Comparison of ENCODE assay signal across 11 mouse cellular contexts in genomic region chr12:84674666-84675526, GRCm38 (mm10). TPM values are rescaled to one million over a fixed set of nuclear protein-coding genes. Genes with fewer than 3 reads are reported as not detected.
DNase-seq lines count a peak whose midpoint lies in the region; ATAC-seq and TF ChIP-seq lines count a peak whose summit lies in the region.
"Had no signal": no experiment of that assay in that cellular context is flagged by ENCODE, and none has a peak within 500 bp of the region (broad histone marks: within the 10 kb centered on the region; RNA-seq: fewer than 3 reads in every experiment).

No protein-coding gene starts in this region.

- 0 out of 2 replicates have a peak, but pooled peaks cover 6% of the 10 kb centered on the region for H3K27me3 ChIP-seq in hindbrain, embryonic 10.5 days (ENCODE audit: insufficient read depth, poor library complexity, severe bottlenecking)
- H3K27me3 ChIP-seq in hindbrain, postnatal 0 days (ENCODE audit: insufficient read depth, low read length): no peaks in the 10 kb centered on the region
- no peaks in the 10 kb centered on the region for H3K27me3 ChIP-seq in neural tube, embryonic 14.5 days (ENCODE audit: control insufficient read depth, insufficient read depth, low read length)
- no peaks in the 10 kb centered on the region for H3K27me3 ChIP-seq in kidney, adult 2 months (replicated peaks; ENCODE audit: control insufficient read depth, insufficient read depth, low read length)

- no peaks in the 10 kb centered on the region for H3K36me3 ChIP-seq in hindbrain, embryonic 10.5 days
- H3K36me3 ChIP-seq in hindbrain, postnatal 0 days (ENCODE audit: insufficient read depth, low read length): no peaks in the 10 kb centered on the region
- H3K36me3 ChIP-seq in neural tube, embryonic 14.5 days (ENCODE audit: control insufficient read depth, insufficient read depth, low read length): no peaks in the 10 kb centered on the region
- no peaks in the 10 kb centered on the region for H3K36me3 ChIP-seq in kidney, adult 2 months (ENCODE audit: control insufficient read depth, insufficient read depth, low read length)

- H3K9ac ChIP-seq in hindbrain, postnatal 0 days (replicated peaks; ENCODE audit: low read length): no peak overlapping the region
- no peak overlapping the region for H3K9ac ChIP-seq in neural tube, embryonic 14.5 days (replicated peaks; ENCODE audit: low read depth, low read length)

- no peak for DNase-seq in hindbrain, embryonic 10.5 days (ENCODE audit: low spot score)
- DNase-seq in hindbrain, postnatal 0 days (ENCODE audit: low spot score): no peak
- DNase-seq in B cell, adult 2 months: peak; percentile 50 to 55
- DNase-seq in kidney, adult 2 months: no peak
- DNase-seq in kidney, adult 18-20 months: no peak
- DNase-seq in heart, postnatal 4 days: no peak
- DNase-seq: cerebellum, postnatal 36 days; kidney, postnatal 4 days had no signal

- H3K4me2 ChIP-seq in hindbrain, postnatal 0 days (ENCODE audit: low read depth, low read length): no peak overlapping the region
- H3K4me2 ChIP-seq in neural tube, embryonic 14.5 days (ENCODE audit: low read depth, low read length): no peak overlapping the region

- peak overlapping the region; percentile 54; the same call in 1 of the 2 replicates for H3K27ac ChIP-seq in hindbrain, embryonic 10.5 days
- no peak overlapping the region for H3K27ac ChIP-seq in hindbrain, postnatal 0 days
- H3K27ac ChIP-seq in neural tube, embryonic 14.5 days (ENCODE audit: low read depth, low read length): peak overlapping the region; percentile 55; the same call in 1 of the 2 replicates
- H3K27ac ChIP-seq in kidney, adult 2 months (ENCODE audit: insufficient read depth, low read depth, low read length): no peak overlapping the region

- no peak for TF ChIP-seq POLR2A in kidney, adult 2 months (IDR thresholded peaks at IDR 0.05; ENCODE audit: low read depth, low read length)

- H3K9me3 ChIP-seq in hindbrain, embryonic 10.5 days: no peaks in the 10 kb centered on the region
- H3K9me3 ChIP-seq in hindbrain, postnatal 0 days (ENCODE audit: low read length): no peaks in the 10 kb centered on the region
- no peaks in the 10 kb centered on the region for H3K9me3 ChIP-seq in neural tube, embryonic 14.5 days (ENCODE audit: control insufficient read depth, low read length)

- no peak for ATAC-seq in hindbrain, postnatal 0 days
- peak; percentile 46 to 73 for ATAC-seq in hematopoietic stem cell, adult 5-6 weeks (replicated peaks in 1 of 2; ENCODE audit: insufficient read depth in 1 of 2, low FRiP score in 2 of 2, low TSS enrichment in 1 of 2, low read depth in 1 of 2, poor library complexity in 2 of 2, severe bottlenecking in 2 of 2)
- peak; percentile 56; the same call in 1 of the 2 replicates for ATAC-seq in neural tube, embryonic 14.5 days (ENCODE audit: low read depth)

- no peak overlapping the region for H3K4me3 ChIP-seq in hindbrain, embryonic 10.5 days
- no peak overlapping the region for H3K4me3 ChIP-seq in hindbrain, postnatal 0 days (ENCODE audit: low read length)
- H3K4me3 ChIP-seq in neural tube, embryonic 14.5 days (ENCODE audit: low read depth, low read length): no peak overlapping the region
- H3K4me3 ChIP-seq in kidney, adult 2 months (ENCODE audit: insufficient read depth, low read depth, low read length): no peak overlapping the region

- 49% methylated on average over 14 of the region's 14 CpGs for WGBS in hindbrain, embryonic 10.5 days
- WGBS in hindbrain, postnatal 0 days: 23% methylated on average over 14 of the region's 14 CpGs
- 33% methylated on average over 14 of the region's 14 CpGs for WGBS in neural tube, embryonic 14.5 days
- WGBS in kidney, adult 2 months: 55% methylated on average over 14 of the region's 14 CpGs

- H3K4me1 ChIP-seq in hindbrain, embryonic 10.5 days (replicated peaks): peaks cover 16% of the 10 kb centered on the region
- peaks cover 4% of the 10 kb centered on the region for H3K4me1 ChIP-seq in hindbrain, postnatal 0 days (ENCODE audit: insufficient read depth, low read length)
- peaks cover 9% of the 10 kb centered on the region; the same call in 1 of the 2 replicates for H3K4me1 ChIP-seq in neural tube, embryonic 14.5 days (ENCODE audit: control insufficient read depth, insufficient read depth, low read length)
- no peaks in the 10 kb centered on the region for H3K4me1 ChIP-seq in kidney, adult 2 months (ENCODE audit: control insufficient read depth, insufficient read depth, low read length)

- TF ChIP-seq CTCF in hindbrain, postnatal 0 days (IDR thresholded peaks at IDR 0.05; ENCODE audit: low read depth): no peak
- no peak for TF ChIP-seq CTCF in kidney, adult 2 months (conservative IDR thresholded peaks at IDR 0.05; ENCODE audit: insufficient read depth, insufficient read length, low read depth, low read length)

RNA-seq across cellular contexts. Expression of gene Syndig1l, which starts 23.7 kb away (rescaled TPM):
- 1.5 TPM in 1 of 2 replicates, not detected in the other for polyA plus RNA-seq in hindbrain, embryonic 10.5 days (2016; fragmentation: Nextera tagmentation; extraction: Ambion mirVana)
- 19.6 and 23.4 TPM in 2 replicates for total RNA-seq in hindbrain, postnatal 0 days (2014; rRNA removed)
- 9.9 and 12.2 TPM in 2 replicates for polyA plus RNA-seq in hindbrain, postnatal 0 days (2015; fragmentation: Nextera tagmentation; extraction: Ambion mirVana)
- not detected in 2 replicates for total RNA-seq in hematopoietic stem cell, adult 5-6 weeks (2017)
- 8.0 and 11.2 TPM in 2 replicates for polyA plus RNA-seq in neural tube, embryonic 14.5 days (2014; fragmentation: Nextera tagmentation; extraction: Ambion mirVana)
- polyA plus RNA-seq in kidney, adult 2 months (2012; rRNA removed): not detected in 2 replicates
- total RNA-seq in heart, postnatal 4 days (2021): not detected

RNA-seq across cellular contexts. Expression of gene Vrtn, which starts 34.1 kb away (rescaled TPM):
- polyA plus RNA-seq in hindbrain, embryonic 10.5 days (2016; fragmentation: Nextera tagmentation; extraction: Ambion mirVana): 0.09 TPM in 1 of 2 replicates, not detected in the other
- total RNA-seq in hindbrain, postnatal 0 days (2014; rRNA removed): not detected in 2 replicates
- polyA plus RNA-seq in hindbrain, postnatal 0 days (2015; fragmentation: Nextera tagmentation; extraction: Ambion mirVana): not detected in 2 replicates
- total RNA-seq in hematopoietic stem cell, adult 5-6 weeks (2017): 0.40 TPM in 1 of 2 replicates, not detected in the other
- not detected in 2 replicates for polyA plus RNA-seq in neural tube, embryonic 14.5 days (2014; fragmentation: Nextera tagmentation; extraction: Ambion mirVana)
- polyA plus RNA-seq in kidney, adult 2 months (2012; rRNA removed): not detected in 2 replicates
- total RNA-seq in heart, postnatal 4 days (2021): not detected
- polyA plus RNA-seq: stomach, embryonic 16.5 days had no signal

RNA-seq across cellular contexts. Expression of gene Abcd4, which starts 57.7 kb away (rescaled TPM):
- polyA plus RNA-seq in hindbrain, embryonic 10.5 days (2016; fragmentation: Nextera tagmentation; extraction: Ambion mirVana): 12.0 and 14.1 TPM in 2 replicates
- total RNA-seq in hindbrain, postnatal 0 days (2014; rRNA removed): 7.5 and 12.3 TPM in 2 replicates
- 9.2 and 10.9 TPM in 2 replicates for polyA plus RNA-seq in hindbrain, postnatal 0 days (2015; fragmentation: Nextera tagmentation; extraction: Ambion mirVana)
- total RNA-seq in hematopoietic stem cell, adult 5-6 weeks (2017): 6.0 and 10.7 TPM in 2 replicates
- polyA plus RNA-seq in neural tube, embryonic 14.5 days (2014; fragmentation: Nextera tagmentation; extraction: Ambion mirVana): 11.2 and 13.1 TPM in 2 replicates
- 57.7 and 63.3 TPM in 2 replicates for polyA plus RNA-seq in kidney, adult 2 months (2012; rRNA removed)
- total RNA-seq in heart, postnatal 4 days (2021): 1 to 10 TPM; 5.8 to 6.0 TPM

Comparison
In these comparisons a context has a peak if more than half of its experiments do, and no peak if none do; other contexts are left out.
1. H3K27ac ChIP-seq: peak in hindbrain, embryonic 10.5 days (single experiment) and neural tube, embryonic 14.5 days (single experiment); none in hindbrain, postnatal 0 days (single experiment) and kidney, adult 2 months (single experiment).
2. DNase-seq: peak in B cell, adult 2 months (2 of 2); none in hindbrain, embryonic 10.5 days (single experiment), hindbrain, postnatal 0 days (single experiment), kidney, adult 2 months (single experiment), kidney, adult 18-20 months (single experiment) and heart, postnatal 4 days (single experiment).